Mouse (Mus musculus): ENCODE measurements around the gene Itgb8. TPM values are rescaled to one million over a fixed set of nuclear protein-coding genes. Genes with fewer than 3 reads are reported as not detected.

The Itgb8 gene
- polyA plus RNA-seq, 1 experiment from 2014 or later: 7.8 TPM

DNA sequence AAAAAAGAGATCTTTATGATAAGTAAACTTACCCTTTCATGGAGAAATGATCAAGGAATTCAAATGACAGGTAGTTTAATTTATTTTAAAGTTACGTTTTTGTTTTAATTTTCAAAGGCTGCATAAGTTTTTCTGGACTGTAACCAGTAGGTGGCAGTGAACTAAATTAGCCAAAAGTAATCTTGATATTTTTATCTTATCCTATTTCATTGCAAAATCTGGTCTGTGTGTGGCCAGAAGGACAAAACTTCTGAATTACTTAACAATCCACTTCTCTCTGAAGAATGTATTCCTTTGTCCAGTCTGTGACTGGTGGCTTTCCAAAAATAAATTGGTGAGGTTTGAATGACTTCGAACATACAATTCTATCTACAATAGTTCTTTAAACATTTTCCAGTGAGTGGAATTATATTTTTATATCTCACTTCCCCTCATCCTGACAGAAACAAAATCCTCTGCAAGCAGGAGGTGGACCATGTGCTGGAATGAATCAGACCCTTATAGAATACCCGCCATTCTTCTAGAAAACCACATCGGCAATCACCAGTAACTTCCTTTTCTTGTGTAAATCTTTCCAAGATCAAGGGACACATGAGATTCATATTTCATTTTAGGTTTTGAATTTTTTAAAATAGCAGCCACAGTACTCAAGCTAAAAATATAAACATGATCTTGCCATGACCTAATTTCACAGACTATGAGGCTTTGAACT lies 68.6 kb downstream of the Itgb8 start:
- DNase-seq (ENCODE audit: low spot score) (no peak), ATAC-seq (replicated peaks; ENCODE audit: insufficient number of reproducible peaks, low FRiP score, low TSS enrichment, low read depth) (no peak)
- H3K9ac ChIP-seq (replicated peaks; ENCODE audit: low read length): no peak overlapping the region
- H3K27ac ChIP-seq (replicated peaks; ENCODE audit: low read depth, low read length): no peak overlapping the region
- 82% methylated on average over 4 of the region's 4 CpGs for WGBS
- H3K4me3 ChIP-seq (ENCODE audit: low read depth, low read length): no peak overlapping the region
- no peak overlapping the region for H3K4me2 ChIP-seq (ENCODE audit: low read depth, low read length)
- H3K36me3 ChIP-seq (replicated peaks; ENCODE audit: control insufficient read depth, insufficient read depth, low read depth, low read length): no peaks in the 10 kb centered on the region
- no peaks in the 10 kb centered on the region for H3K4me1 ChIP-seq (ENCODE audit: control insufficient read depth, insufficient read depth, low read length)
- H3K27me3 ChIP-seq (ENCODE audit: control insufficient read depth, insufficient read depth, low read length): no peaks in the 10 kb centered on the region
- H3K9me3 ChIP-seq (replicated peaks; ENCODE audit: control insufficient read depth, low read length): no peaks in the 10 kb centered on the region

DNA sequence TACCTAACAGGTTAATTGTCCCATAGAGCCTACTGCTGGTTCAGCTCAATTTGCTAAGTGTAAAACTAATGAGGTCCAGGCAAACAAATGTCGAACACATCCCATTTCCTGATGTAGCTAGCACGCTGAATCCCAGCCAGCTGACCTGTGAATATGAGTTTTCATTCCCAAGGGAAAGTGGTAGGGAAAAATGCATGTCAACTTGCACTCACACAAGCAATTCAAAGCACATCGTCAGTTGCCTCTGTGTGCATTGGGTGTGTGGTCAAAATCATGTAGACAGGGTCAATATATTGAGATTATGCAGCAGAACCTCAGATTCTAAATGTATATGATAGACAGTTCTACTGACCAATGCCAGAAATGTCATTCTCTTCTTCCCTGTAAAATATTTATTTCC lies 69.5 kb downstream of the Itgb8 start:
- Histone ChIP-seq H3K27ac (replicated peaks; ENCODE audit: low read depth, low read length) (no peak overlapping the region), H3K9me3 (replicated peaks; ENCODE audit: control insufficient read depth, low read length) (no peaks in the 10 kb centered on the region), H3K36me3 (replicated peaks; ENCODE audit: control insufficient read depth, insufficient read depth, low read depth, low read length) (no peaks in the 10 kb centered on the region), H3K4me3 (ENCODE audit: low read depth, low read length) (no peak overlapping the region), H3K4me1 (ENCODE audit: control insufficient read depth, insufficient read depth, low read length) (no peaks in the 10 kb centered on the region), H3K9ac (replicated peaks; ENCODE audit: low read length) (no peak overlapping the region), H3K27me3 (ENCODE audit: control insufficient read depth, insufficient read depth, low read length) (no peaks in the 10 kb centered on the region), H3K4me2 (ENCODE audit: low read depth, low read length) (no peak overlapping the region)
- WGBS: 56% methylated on average over 3 of the region's 3 CpGs
- ATAC-seq (replicated peaks; ENCODE audit: insufficient number of reproducible peaks, low FRiP score, low TSS enrichment, low read depth) (no peak), DNase-seq (ENCODE audit: low spot score) (no peak)

DNA sequence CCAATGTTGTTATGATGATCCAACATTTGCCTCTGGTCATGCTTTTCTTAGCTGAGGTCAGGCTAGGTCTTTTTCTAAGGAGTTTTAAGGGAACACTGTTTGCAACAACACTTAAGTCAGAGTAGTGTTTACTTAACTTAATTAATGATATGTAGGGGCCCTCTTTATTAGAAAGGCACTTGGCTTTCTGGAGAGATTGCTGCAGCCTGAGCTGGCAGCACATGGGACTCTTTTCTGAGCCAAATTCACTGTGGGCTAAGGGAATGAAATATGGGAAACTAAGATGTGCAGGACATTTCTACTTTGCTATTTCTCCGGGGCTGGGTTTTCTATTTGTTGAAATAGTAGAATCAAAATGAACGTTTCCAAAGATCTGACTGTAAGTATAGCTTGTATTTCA lies 73.5 kb downstream of the Itgb8 start:
- ATAC-seq (replicated peaks; ENCODE audit: insufficient number of reproducible peaks, low FRiP score, low TSS enrichment, low read depth) (no peak), DNase-seq (ENCODE audit: low spot score) (no peak)
- Histone ChIP-seq H3K4me1 (ENCODE audit: control insufficient read depth, insufficient read depth, low read length) (no peaks in the 10 kb centered on the region), H3K9ac (replicated peaks; ENCODE audit: low read length) (no peak overlapping the region), H3K27ac (replicated peaks; ENCODE audit: low read depth, low read length) (no peak overlapping the region), H3K4me3 (ENCODE audit: low read depth, low read length) (no peak overlapping the region), H3K36me3 (replicated peaks; ENCODE audit: control insufficient read depth, insufficient read depth, low read depth, low read length) (no peaks in the 10 kb centered on the region), H3K4me2 (ENCODE audit: low read depth, low read length) (no peak overlapping the region), H3K27me3 (ENCODE audit: control insufficient read depth, insufficient read depth, low read length) (no peaks in the 10 kb centered on the region), H3K9me3 (replicated peaks; ENCODE audit: control insufficient read depth, low read length) (no peaks in the 10 kb centered on the region)
- WGBS: 85% methylated on average over 2 of the region's 2 CpGs

DNA sequence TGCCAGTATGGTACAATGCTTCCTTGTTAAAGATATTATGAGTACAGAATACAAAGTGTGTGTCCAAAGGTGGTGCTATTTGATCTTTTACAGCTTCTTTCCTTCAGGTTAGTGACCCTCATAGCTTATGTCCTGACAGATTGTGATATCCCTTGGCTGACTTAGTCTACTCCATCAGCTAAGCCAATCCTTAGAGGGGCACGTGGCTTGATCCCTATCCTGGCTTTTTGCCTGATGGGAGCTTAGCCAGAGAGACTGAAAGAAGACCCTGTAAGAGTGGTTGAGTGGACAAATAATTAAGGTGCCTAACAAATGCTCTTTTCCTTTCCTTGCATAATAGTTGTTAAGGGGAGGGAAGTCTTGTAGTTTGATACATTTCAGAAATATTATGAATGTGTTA lies 73.9 kb downstream of the Itgb8 start:
- Histone ChIP-seq H3K9ac (replicated peaks; ENCODE audit: low read length) (no peak overlapping the region), H3K27me3 (ENCODE audit: control insufficient read depth, insufficient read depth, low read length) (no peaks in the 10 kb centered on the region), H3K4me1 (ENCODE audit: control insufficient read depth, insufficient read depth, low read length) (no peaks in the 10 kb centered on the region), H3K36me3 (replicated peaks; ENCODE audit: control insufficient read depth, insufficient read depth, low read depth, low read length) (no peaks in the 10 kb centered on the region), H3K9me3 (replicated peaks; ENCODE audit: control insufficient read depth, low read length) (no peaks in the 10 kb centered on the region), H3K4me3 (ENCODE audit: low read depth, low read length) (no peak overlapping the region), H3K27ac (replicated peaks; ENCODE audit: low read depth, low read length) (no peak overlapping the region), H3K4me2 (ENCODE audit: low read depth, low read length) (no peak overlapping the region)
- DNase-seq (ENCODE audit: low spot score) (no peak), ATAC-seq (replicated peaks; ENCODE audit: insufficient number of reproducible peaks, low FRiP score, low TSS enrichment, low read depth) (no peak)
- 76% methylated on average over 1 of the region's 1 CpGs for WGBS

DNA sequence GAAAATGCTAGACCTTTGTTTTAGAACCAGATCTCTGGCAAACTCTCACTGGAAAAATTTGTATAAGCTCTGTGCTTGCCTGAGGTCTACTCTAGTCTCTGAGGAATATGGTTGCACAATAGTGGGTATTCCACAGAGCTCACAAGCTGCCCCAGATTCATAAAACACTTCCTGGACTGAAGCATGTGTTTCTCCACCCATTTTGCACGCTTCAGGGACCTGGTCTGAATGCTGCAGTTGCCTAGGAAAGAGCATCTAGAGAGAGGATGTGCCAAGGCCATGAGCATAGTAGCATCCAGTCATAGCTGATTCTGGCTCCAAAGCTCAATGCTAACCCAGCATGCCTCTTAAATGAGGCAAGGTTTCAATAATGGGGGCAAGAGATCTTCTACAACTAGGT lies 74.4 kb downstream of the Itgb8 start:
- DNase-seq (ENCODE audit: low spot score) (no peak), ATAC-seq (replicated peaks; ENCODE audit: insufficient number of reproducible peaks, low FRiP score, low TSS enrichment, low read depth) (no peak)
- H3K27me3 ChIP-seq (ENCODE audit: control insufficient read depth, insufficient read depth, low read length): no peaks in the 10 kb centered on the region
- no peak overlapping the region for H3K27ac ChIP-seq (replicated peaks; ENCODE audit: low read depth, low read length)
- no peak overlapping the region for H3K9ac ChIP-seq (replicated peaks; ENCODE audit: low read length)
- no peaks in the 10 kb centered on the region for H3K9me3 ChIP-seq (replicated peaks; ENCODE audit: control insufficient read depth, low read length)
- no peak overlapping the region for H3K4me2 ChIP-seq (ENCODE audit: low read depth, low read length)
- H3K4me1 ChIP-seq (ENCODE audit: control insufficient read depth, insufficient read depth, low read length): no peaks in the 10 kb centered on the region
- no peak overlapping the region for H3K4me3 ChIP-seq (ENCODE audit: low read depth, low read length)
- WGBS: 63% methylated on average over 1 of the region's 1 CpGs
- no peaks in the 10 kb centered on the region for H3K36me3 ChIP-seq (replicated peaks; ENCODE audit: control insufficient read depth, insufficient read depth, low read depth, low read length)

DNA sequence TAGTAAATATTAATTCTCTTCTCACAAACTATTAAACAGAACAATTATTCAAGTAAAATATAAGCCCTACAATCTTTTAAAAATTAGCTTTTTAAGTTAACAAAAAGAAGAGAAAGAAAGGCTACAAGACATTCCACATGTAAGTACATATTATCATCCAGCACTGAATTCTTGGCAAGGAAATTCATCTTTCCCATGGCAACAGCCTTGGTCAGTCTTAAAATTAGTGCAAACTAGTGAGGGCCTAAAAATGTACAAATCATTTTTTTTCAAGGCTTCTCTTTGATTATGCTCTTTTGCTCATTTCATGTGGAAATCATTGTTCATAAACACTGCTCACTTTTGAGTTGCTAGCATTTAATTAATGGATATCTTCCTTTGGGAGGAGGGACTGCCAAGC lies 77.8 kb downstream of the Itgb8 start:
- no peaks in the 10 kb centered on the region for H3K27me3 ChIP-seq (ENCODE audit: control insufficient read depth, insufficient read depth, low read length)
- no peak overlapping the region for H3K27ac ChIP-seq (replicated peaks; ENCODE audit: low read depth, low read length)
- no peak overlapping the region for H3K4me2 ChIP-seq (ENCODE audit: low read depth, low read length)
- no peak overlapping the region for H3K9ac ChIP-seq (replicated peaks; ENCODE audit: low read length)
- no peak overlapping the region for H3K4me3 ChIP-seq (ENCODE audit: low read depth, low read length)
- ATAC-seq (replicated peaks; ENCODE audit: insufficient number of reproducible peaks, low FRiP score, low TSS enrichment, low read depth) (no peak), DNase-seq (ENCODE audit: low spot score) (no peak)
- no peaks in the 10 kb centered on the region for H3K36me3 ChIP-seq (replicated peaks; ENCODE audit: control insufficient read depth, insufficient read depth, low read depth, low read length)
- no peaks in the 10 kb centered on the region for H3K9me3 ChIP-seq (replicated peaks; ENCODE audit: control insufficient read depth, low read length)
- H3K4me1 ChIP-seq (ENCODE audit: control insufficient read depth, insufficient read depth, low read length): no peaks in the 10 kb centered on the region

DNA sequence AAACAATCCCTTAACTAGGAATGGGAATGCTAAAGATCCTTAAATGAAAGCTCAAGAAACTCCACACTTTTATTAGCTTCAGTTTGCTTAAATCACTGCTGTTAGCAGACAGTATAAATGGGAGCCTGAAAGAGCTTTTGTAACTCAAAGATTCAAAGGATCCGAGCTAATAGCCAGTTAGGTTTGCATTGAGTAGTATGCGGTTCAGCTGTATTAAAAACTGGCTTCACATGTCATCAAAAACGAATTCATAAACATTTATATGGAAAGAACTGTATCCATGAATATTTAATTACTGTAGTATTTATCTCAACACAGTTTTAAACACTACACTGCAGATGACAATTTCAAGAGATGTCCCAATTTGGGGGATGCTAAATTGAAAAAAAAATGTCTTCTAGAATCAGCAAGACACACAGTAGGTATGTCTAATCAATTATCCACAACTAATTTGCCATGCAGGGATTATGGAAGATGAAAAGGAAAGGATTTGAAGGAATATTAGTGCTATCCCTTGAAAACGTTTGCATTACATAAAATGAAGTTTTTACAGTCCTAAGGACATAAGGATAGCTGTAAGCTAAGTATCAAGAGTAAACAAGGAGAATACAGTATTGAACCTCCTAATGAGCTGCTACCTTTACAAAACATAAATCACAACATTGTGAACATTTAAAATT lies 79.2 kb downstream of the Itgb8 start:
- H3K36me3 ChIP-seq (replicated peaks; ENCODE audit: control insufficient read depth, insufficient read depth, low read depth, low read length): no peaks in the 10 kb centered on the region
- H3K4me1 ChIP-seq (ENCODE audit: control insufficient read depth, insufficient read depth, low read length): no peaks in the 10 kb centered on the region
- no peak overlapping the region for H3K4me2 ChIP-seq (ENCODE audit: low read depth, low read length)
- 45% methylated on average over 4 of the region's 4 CpGs for WGBS
- DNase-seq (ENCODE audit: low spot score) (no peak), ATAC-seq (replicated peaks; ENCODE audit: insufficient number of reproducible peaks, low FRiP score, low TSS enrichment, low read depth) (no peak)
- H3K27ac ChIP-seq (replicated peaks; ENCODE audit: low read depth, low read length): no peak overlapping the region
- no peak overlapping the region for H3K9ac ChIP-seq (replicated peaks; ENCODE audit: low read length)
- H3K9me3 ChIP-seq (replicated peaks; ENCODE audit: control insufficient read depth, low read length): no peaks in the 10 kb centered on the region
- H3K27me3 ChIP-seq (ENCODE audit: control insufficient read depth, insufficient read depth, low read length): no peaks in the 10 kb centered on the region
- no peak overlapping the region for H3K4me3 ChIP-seq (ENCODE audit: low read depth, low read length)

DNA sequence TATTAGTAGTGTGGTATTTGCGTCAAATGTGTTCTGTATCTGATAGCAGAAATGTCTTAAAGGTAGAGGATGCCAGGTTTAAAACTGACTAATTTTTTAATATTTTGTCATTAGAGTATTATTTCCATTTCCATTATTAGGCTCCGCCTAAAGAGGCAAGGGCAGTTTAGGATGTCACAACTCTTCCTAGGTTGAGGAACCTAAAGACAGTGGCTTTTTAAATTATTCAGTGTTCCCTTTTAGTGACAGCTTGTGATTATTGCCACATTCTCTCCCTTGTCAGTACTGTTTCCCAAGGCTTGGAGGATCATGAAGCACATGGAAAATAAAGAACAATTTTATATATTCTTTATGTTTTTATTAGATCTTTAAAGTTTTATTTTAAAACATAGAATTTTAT lies 80.9 kb downstream of the Itgb8 start:
- H3K36me3 ChIP-seq (replicated peaks; ENCODE audit: control insufficient read depth, insufficient read depth, low read depth, low read length): no peaks in the 10 kb centered on the region
- no peaks in the 10 kb centered on the region for H3K4me1 ChIP-seq (ENCODE audit: control insufficient read depth, insufficient read depth, low read length)
- H3K9ac ChIP-seq (replicated peaks; ENCODE audit: low read length): no peak overlapping the region
- WGBS: 92% methylated on average over 2 of the region's 2 CpGs
- no peak overlapping the region for H3K4me3 ChIP-seq (ENCODE audit: low read depth, low read length)
- H3K27me3 ChIP-seq (ENCODE audit: control insufficient read depth, insufficient read depth, low read length): no peaks in the 10 kb centered on the region
- H3K9me3 ChIP-seq (replicated peaks; ENCODE audit: control insufficient read depth, low read length): no peaks in the 10 kb centered on the region
- ATAC-seq (replicated peaks; ENCODE audit: insufficient number of reproducible peaks, low FRiP score, low TSS enrichment, low read depth): no peak
- no peak for DNase-seq (ENCODE audit: low spot score)
- no peak overlapping the region for H3K27ac ChIP-seq (replicated peaks; ENCODE audit: low read depth, low read length)
- H3K4me2 ChIP-seq (ENCODE audit: low read depth, low read length): no peak overlapping the region

Measured in embryonic facial prominence, embryonic 11.5 days (tissue).